Mouse (Mus musculus) lung, postnatal 4 days (tissue): ENCODE results near the gene Ryk.
A peak's percentile ranks its signal among the peaks of the same experiment; 100 is the strongest.
"Not testable (repeated sequence)": the region's sequence is repeated elsewhere in the genome, so short reads cannot be mapped to it uniquely, and the experiment has no call there.

Experiments
- DNase-seq, 2 experiments: peaks; one replicate each; pipeline ENCODE4 v3.0.0; 2021

The Ryk gene

DNA sequence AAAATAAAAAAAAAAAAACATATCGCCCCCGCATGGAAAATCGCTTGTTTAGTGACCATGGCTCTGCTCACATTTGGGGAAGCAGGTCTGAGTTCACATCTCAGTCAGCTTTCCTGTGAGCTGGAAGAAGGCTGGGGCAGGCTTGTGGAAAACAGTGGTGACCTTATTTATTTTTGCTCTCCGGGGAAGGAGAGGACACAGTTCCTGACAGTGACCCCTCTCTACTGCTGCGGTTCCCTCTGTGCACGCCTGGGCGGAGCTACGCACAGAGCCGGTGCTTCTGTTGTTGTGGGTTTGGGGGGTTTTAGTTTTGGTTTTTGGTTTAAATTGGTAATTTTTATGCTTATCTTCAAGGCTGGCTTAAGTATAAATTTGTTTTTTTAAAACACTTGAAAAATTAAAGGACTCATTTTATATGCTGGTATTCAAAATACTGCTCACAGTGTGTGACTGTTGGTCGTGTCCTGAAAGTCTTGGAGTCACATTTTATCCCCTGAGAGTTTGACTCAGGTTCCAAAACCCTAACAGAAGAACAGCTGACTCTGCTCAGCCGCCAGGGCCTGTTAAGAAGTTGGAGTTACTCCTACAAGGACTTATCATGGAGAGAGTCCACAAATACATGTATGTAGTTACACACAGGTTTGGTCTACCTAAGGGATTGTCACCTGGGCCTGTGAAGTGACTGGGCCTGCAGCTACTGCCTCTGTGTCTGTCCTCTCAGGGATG lies 73.0 kb downstream of the Ryk start:
- DNase-seq, result no peak

DNA sequence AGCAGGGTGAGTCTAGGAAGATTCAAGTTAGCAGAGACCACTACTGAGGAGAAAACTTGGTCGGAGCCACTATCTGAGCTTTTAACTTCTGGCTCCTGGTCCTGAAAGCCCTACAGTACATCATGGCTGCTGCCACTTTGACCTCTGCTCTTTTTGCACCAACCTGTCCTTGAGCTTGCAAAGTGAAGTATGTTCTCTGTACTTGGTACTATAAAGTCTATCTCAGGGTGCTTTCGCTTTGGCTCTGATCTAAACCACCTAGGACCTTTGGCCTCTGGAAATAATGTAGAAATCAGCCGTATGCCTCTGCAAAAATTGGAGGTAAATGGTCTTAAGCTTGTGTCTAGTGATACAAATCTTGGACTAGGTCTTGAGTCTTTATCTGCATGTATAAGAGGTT lies 76.8 kb downstream of the Ryk start:
- DNase-seq, result no peak

DNA sequence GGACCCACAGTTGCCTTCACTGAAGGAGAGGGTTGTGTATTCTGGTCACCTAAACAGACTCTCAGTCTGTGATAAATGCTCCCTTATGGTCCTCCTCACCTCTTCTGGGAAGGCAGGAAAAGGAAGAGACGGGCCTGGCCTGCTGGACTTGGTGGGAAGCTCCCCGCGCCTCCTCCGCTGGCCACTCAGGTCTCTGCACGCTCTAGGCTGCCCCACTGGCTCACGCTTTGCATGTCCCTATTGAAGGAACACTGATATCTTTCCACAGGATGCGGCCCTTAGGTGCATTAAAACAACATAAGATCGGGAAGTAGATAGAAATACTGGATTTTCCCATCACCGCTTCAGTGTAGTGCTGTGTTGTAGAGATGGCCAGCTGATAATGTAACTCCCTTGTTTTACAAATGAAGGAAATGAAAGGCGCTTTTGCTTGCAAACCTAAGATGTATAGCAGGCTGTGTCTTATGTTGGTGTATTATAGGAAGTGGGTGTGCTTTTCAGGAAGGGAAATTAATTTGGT lies 77.9 kb downstream of the Ryk start:
- peak; percentile 46 to 73 for DNase-seq

DNA sequence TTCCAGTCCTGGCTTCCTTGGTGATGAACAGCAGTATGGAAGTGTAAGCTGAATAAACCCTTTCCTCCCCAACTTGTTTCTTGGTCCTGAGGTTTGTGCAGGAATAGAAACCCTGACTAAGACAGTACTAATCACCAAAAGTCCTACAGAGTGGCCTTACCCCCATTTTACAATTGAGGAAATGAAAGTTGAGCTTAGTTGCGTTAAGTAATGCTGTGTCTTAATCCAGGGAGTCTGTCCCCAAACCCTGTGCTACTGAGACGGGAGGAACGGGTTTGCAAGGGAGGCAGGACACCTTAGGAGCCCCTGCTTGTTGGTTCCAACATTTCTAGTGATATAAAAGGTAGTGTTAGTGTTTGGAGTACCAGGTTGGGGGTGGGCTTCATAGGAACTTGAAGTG lies 78.9 kb downstream of the Ryk start:
- DNase-seq, result not testable (repeated sequence)

DNA sequence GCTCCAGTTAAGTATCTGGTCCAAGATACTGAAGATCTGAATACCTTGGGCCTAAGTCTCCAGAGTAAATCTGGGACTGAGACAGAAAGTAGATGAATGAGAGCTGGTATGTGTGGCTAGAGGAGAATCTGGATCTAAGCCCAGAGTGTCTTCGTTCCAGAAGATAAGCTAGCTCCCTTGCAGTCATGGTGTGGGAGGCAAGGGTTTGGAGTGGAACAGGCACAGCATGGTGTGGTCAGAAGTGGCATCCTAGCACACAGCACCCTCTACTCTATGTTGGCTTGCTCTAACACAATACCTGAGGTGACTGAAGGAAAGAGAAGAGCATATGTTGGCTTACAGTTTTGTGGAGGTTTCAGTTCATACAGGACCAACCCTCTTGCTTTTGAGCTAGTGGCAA lies 79.9 kb downstream of the Ryk start:
- no peak for DNase-seq

DNA sequence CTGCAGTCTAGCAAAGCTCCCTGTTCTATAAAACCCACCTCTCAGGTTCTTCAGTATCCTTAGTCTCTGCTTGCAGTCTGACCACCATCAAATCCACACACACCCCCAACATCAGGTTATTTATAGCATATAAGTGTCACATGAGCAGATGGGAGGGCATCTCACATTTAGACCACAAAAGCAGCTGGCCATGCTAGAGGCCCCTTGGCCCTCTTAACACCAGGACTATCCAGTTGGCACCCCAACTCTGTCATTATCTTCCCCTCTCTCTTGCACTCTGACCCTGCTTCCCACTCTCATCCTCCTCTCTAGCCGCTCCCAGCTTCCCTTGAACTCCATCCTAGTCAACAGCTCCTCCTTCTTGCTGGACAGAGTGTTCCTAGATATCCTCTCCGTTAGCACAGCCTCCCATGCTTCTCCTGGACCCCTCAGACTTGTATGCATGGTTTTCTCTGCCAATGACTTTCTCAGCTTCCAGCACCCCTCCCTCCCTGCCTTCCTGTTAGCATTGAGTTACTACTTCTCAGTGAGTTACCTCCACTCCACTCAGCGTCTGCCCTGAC lies 80.7 kb downstream of the Ryk start:
- DNase-seq, result no peak

DNA sequence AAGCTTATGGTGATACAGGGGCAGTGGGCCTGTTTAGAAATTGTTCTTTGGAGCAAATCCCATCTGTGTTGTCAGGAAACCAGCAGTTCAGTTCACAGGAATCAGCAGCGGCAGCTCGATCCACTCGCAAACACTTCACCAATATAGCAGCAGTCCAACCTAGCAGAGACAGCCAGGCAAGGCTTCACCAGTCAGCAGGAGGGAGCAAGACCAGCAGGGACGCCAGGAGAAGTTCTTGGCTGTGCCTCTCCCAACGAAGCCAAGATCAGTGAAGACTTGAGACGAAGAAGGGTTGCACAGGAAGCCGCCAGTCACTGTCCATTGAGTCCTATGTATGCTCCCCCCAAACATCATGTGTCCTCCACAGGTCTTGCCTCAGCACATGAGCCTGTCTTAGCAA lies 81.4 kb downstream of the Ryk start:
- DNase-seq, result peak in 1 of 2 experiments; percentile 77

DNA sequence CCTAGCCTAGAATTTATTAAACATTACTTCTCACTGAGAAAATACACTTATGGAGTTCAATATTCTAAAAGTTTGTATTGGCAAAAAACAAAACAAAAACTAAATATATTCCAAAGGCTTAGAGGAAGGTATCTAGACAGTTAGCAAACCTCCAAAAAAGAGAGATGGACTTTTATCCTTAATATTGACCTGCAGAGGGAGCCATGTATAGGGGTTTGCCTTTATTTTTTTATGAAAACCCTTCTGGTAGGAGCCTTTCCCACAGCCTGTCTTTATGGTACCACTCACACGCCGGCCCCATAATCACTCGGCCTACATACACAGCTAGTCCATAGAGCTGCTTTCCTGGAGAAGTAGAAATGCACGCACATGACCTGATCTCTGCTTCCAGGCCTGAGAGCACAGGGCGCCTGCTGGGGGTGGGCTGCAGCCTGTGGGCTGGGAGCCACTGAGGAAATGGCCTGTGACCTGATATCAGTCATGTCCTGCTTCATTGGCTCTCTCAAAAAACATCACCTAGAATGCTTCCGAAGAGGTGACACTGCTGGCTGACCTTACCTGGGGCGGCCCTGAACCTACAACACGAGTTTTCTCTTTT lies 82.9 kb downstream of the Ryk start:
- DNase-seq, result no peak

DNA sequence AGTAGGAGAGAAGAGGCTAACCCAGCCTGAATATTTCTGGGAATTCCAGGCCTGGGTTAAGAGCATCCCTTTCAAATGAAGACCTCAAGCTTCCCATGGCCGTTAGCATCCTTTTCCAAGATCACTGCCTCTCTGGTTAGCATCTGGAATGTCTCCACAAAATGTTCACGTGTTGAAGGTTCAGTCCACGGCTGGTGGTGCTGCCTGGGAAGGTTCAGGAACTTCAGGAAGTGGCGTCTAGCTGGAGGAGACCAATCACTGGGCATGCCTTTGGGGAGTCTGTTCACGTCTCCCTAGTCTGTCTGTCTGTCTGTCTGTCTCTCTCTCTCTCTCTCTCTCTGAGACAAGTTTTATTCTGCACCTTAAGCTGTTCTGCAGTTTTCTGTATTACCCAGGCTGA lies 84.8 kb downstream of the Ryk start:
- no peak for DNase-seq

DNA sequence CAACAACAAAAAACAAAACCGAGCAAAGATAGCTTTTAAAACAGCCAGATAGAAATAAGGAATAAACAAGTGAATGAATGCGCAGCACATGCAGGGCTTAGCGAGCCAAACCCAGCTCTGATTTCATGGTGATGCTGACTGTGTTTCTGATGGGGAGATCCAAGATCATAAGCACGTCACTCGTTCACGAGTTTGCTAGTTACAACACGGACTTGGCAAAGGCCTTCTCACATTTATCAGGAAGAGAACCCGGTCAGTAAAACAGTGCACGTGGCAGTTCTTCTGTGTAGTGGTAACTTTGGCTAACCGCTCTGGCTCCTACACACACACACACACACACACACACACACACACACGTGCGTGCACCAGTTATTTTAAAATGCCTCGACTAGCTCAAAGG lies 87.1 kb downstream of the Ryk start:
- no peak for DNase-seq

DNA sequence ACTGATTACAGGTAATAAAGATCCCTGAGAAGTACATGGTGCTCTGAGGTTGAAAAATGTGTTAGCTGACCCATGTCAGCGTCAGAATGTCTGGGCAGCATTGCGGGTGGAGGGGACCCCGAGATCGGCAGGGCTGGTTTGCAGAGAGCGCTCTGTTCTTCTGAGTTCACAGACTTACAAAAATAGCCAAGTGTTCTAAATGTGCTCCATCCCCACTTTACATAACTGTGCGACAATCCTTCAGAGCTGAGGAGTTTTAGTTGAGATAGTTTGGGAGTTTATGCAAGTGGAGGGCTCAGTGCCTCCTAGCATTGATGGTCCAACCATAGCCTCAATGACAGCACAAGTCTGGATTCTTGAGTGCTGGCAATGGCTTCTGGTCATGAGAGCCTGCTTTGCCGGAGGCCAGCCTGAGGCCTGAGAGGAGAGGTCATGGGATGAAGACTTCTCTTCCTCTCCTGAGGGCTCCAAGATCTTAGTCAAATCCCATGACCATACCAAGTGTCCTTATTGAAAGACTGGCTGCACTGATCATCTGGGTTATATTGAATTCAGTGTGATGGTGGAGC lies 88.2 kb downstream of the Ryk start:
- DNase-seq, result no peak

DNA sequence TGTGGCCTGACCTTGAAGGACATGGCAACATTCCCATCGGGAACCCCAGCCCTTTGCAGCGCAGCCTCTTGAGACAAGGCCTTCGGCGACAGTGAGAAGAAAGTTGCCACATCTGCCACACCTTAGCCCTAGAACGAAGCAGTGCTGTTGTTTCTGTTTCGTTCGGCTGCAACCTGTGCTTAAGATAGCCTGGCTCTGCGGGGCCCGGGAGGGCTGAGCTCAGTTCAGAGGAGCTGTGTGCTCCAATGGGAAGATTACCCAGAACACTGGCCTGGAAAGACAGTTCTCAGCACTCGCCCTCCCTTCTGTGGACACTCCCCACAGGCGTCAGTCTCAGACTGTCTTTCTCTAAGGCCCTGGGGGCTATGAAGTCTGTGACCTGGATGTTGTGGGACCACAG lies 89.1 kb downstream of the Ryk start:
- DNase-seq, result no peak

DNA sequence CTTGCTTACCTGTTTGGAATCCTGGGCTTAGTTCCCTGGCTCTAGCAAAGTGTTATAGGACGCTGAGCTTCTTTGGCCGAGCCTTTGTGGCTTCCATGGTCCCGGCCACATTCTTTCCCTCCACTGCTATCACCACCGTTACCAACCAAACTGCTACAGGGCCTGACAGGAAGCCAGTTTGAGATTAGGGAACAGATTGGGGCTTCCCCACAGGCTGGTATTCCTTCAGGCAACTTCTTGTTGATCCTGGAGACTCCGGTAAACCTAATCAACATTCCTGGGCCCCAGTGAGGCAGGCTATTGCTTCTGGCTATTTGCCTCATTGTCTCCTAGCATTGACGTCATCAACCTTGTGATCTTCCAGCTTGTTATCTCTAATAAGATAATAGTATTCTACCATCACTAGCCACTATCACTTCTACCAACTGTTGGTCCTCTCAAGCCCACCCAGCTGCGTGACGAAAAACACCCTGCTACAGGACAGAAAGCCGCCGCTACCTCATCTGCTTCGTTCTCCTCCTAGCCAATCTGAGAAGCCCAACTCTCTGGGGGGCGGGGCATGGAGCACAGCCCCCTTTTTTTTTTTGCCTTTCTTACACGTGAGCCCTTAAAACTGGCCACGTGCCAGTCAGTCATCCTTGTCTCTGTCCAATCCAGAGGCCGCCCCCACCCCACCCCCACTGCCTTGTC lies 90.1 kb downstream of the Ryk start:
- no peak for DNase-seq

DNA sequence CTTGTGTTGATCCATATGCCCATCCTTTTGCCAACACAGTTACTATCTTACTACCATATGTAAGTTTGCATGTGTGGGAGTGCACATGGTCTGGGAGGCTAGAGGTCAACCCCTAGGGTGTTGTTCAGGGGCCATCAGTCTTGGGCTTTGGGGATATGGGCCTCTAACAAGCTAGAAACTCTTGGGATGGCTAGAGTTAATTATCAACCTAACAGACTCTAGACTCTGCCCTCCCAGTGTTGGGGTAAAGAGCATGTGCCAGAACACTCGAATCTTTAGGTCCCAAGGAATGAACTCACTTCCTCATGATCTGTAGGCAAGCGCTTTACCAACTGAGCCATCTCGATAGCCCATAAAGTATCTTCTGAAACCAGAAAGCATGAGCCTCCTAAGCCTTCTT lies 91.4 kb downstream of the Ryk start:
- DNase-seq, result no peak

DNA sequence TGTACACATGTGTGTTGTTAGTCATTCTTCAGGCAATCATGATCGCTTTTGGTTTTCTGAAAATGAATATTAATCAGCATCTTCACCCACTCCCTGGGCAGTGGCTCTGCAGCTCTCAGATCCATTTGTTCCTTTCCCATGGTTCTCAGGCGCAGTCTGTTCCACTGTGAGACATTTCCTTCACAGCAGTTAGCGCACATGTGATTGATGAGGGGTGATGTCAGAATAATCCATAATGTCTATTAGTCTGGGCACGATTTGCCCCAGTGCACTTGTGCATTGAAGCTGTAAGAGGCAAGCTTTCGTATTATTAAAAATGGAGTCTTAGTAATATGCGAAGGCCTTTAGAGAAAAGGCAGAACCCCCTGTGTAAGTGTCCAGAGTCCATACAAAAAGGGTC lies 95.1 kb downstream of the Ryk start:
- DNase-seq, result no peak

DNA sequence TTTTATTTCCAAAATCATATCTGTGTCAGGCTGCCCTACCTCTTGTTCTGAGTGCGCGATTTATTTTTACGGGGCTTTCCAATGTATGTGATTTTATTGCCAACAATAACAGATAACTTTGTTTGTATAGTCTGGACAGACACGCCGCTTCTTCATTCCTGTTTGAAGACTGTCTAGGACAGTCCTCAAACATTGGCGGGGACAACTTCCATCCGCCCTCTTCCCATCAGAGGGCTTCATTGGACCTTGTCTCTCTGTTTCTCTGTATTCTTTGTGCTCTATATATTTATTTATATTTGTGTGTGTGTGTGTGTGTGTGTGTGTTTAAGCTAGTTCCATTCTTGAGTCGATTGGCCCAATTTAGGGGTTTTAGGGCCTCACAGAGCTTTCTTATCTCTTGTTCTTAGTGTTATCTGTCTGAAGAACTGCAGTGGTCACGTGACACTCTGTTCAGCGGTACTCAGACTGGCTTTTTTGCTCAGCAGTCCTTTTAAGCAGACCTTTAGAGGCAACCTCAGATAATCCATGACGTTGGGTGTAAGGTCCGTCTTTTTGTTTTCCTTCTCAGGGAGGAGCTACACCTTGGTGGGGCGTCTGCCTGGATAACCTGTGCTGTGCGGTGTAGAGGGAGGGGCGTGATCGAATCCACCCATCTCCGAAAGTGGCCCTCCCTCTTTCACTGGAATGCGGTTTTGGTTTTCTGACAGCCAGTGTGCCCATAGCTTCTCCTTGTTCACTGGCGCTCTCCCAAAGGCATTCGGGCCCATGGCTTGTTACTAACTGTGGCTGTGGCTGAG lies 99.4 kb downstream of the Ryk start:
- peak; percentile 38 to 55 for DNase-seq

DNA sequence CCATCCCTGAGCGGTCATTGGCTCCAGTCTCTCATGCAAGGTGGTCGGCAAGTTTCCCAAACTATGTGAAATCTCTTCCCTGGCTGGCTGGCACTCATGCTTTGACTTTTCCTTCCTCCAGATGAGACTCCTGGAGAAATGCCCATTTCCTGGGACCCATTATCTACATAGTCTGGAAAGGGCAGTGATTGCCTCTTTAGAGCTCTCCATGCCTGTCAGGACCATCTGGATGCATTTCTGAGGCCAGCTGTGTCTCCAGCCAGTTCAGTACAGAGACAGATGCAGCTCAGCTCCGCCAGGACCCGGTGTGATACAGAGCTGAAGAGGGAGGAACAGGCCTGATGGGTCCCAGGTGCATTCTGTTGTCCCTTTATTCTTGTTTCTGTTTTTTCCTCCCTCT lies 107.5 kb downstream of the Ryk start:
- no peak for DNase-seq

DNA sequence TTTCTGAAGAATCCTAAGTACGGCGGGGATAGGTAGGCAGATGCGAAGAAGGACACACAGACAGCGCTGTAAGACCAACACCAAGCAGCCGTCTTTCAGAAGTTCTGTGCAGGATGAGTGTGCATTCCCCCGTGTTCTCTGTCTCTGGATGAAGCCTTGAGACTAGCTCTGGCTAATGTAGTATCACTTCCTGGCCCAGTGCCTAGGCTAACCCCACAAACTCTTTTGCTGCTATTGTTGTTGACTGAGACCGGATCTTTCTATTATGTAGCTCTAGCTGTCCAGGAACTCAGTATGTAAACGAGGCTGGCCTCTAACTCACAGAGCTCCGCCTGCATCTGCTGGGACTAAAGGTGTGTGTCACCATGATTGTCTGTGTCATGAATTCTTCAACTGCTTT lies 110.2 kb downstream of the Ryk start:
- no peak for DNase-seq

DNA sequence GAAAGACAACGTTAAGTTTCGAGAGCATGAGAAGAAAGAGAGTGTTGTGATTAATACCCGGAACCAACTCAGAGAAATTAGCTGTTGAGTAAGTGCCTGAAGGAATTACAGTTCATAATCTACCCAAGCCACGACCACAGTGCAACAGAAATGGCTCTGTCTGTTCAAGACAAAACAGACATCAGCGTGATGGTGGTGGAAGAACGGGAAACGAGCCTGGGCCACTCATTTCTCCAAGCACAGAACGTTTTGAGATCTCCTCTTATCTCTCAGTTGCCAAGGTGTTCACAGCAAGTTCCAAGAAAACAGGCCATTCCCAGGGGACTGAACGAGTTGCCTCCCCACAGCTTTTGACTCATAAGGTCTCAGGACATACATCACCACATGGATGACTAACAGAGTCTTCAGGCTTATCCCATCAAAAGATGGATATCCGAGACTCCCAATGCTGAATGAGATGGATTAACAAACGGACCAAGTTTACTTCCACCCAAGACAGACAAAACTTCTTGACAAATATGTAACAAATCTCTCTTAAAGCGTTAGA lies 111.8 kb downstream of the Ryk start:
- DNase-seq, result no peak

DNA sequence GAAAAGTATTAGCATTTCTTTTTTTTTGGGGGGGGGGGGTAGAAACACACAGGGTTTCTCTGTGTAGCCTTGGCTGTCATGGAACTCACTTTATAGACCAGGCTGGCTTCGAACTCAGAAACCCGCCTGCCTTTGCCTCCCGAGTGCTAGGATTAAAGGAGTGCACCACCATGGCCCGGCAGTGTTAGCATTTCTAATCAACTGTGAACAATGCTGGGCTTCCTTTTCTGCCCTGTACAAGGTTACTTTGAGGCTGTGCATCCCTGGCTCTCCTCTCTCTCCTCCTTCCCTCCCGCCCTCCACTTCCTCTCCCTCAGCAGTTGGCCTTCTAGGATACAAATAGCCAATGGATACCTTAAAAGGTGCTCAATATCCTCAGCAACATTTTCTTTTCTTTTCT lies 114.0 kb downstream of the Ryk start:
- DNase-seq, result no peak

DNA sequence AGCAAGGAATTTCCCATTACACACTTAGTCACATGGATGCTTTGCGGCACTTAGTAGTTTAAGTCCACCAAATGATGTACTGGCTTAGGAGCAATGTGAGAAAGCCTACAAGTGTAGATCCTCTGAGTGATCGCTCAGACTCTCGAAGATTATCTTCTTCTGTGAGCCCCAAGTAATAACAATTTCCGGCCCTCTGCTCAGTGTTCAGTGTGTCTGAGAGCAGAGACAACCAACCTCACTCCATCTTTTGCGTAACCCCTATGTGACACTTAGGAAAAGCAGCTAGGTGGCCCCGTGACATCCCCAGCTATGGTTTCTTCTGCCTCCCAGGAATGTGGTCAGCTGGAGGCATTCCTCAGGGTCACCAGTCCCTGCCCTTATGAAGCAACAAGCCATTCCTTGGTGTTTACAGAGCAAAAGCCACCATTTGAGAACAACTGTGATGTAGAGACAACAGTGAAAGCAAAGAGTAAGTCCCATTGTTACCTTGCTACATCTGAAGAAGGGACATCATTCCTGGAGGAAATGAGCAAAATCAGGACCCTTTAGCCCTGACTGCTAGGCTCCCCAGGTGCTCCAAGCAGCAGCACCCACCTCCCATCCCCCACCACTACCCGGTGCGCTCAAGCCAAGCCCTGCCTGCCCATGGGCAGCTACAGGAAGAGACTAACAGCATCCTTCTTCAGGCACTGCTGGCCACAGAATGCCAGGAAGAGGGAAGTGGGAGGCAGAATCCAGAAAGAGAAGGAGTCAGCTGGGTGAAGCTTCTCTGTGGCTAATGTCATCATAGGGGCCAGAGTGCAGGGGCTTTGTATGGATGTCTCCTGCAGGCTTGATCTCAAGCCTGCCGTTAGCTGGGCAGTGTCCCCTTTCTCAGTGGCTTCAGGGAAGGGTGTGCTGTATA lies 116.6 kb downstream of the Ryk start:
- DNase-seq, result no peak
